Mouse (Mus musculus) megakaryocyte, adult 5-6 weeks (primary cell): ENCODE measurements around the gene B3gnt9. TPM values are rescaled to one million over a fixed set of nuclear protein-coding genes. Genes with fewer than 3 reads are reported as not detected.

Source experiments
- ATAC-seq: 2 replicates; pipeline ENCODE4 v1.8.0; 2016; ENCODE audit warnings: mild to moderate bottlenecking, inconsistent platforms; ENCODE audit not compliant: poor library complexity, severe bottlenecking
- total RNA-seq, 2 experiments: library from RNA; stranded (forward) in 1 of 2; stranded (reverse) in 1 of 2; fragments of 153-499, 151-499 nt in 1 of 2; fragments of 221-1000, 200-1000 nt in 1 of 2; gene quantifications; 2 replicates each; pipeline versions ENCODE4 v1.2.3 to v1.2.4; 2015 to 2017

Gene B3gnt9
- total RNA-seq, 2 experiments from 2014 or later: 0.15 to 0.31 TPM

DNA sequence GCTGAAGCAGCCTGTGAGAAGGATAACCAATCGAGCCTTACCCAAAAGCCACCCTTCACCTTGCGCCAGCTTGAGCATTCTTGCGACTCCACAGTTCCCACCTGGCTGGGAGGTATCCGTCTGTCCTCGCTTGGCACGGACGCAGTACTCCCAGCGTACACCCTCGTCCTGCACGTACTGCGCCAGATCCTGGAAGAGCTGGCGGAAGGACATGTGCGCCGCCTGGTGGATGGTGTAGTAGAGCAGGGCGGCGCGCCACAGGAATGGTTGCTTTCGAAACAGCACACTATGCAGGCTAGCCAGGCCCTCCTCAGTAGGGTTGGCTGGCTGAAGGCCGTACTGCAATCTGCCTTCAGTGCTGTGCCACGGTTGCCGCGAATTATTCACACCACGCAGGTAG lies 28.1 kb upstream of the B3gnt9 start:
- peak; percentile 74 for ATAC-seq

- ATAC-seq: no peak
Observed at GRCm38 (mm10) chr8:105282239-105282638, 27.3 kb upstream of the B3gnt9 start.

DNA sequence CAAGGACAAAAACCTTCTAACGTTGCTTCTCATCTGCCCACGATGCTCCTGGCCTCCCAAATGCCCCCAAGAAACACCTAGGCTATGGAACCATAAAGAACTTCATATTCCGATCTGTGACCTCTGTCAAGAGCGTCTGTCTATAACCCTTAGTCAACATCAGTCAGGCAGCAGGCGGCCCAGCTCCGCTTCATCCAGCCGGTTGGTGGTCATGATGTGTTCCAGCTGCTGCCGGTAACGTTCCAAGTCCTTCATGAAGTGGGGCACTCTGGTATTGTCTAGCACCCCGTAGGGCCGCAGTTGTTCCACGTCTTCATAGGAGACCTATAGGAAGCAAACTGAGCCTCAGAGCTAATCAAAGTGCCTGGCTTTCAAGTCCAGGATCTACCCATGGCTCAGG lies 26.9 kb upstream of the B3gnt9 start:
- ATAC-seq: no peak

GRCm38 (mm10) chr8:105280567-105280966 lies 25.6 kb upstream of the B3gnt9 start:
- ATAC-seq: no peak

DNA sequence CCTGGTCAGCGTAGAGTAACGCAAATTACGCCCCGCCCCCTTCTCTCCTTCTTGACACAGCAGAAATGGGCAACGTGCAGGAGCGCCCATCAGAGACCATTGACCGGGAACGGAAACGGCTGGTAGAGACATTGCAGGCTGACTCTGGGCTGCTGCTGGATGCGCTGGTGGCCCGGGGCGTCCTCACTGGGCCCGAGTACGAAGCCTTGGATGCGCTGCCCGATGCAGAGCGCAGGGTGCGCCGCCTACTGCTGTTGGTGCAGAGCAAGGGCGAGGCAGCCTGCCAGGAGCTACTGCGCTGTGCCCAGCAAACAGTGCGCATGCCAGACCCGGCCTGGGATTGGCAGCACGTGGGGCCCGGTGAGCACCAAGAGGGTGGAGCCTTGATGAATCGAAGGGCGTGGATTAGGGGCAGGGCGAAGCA lies 24.0 kb upstream of the B3gnt9 start:
- ATAC-seq: peak; percentile 66

DNA sequence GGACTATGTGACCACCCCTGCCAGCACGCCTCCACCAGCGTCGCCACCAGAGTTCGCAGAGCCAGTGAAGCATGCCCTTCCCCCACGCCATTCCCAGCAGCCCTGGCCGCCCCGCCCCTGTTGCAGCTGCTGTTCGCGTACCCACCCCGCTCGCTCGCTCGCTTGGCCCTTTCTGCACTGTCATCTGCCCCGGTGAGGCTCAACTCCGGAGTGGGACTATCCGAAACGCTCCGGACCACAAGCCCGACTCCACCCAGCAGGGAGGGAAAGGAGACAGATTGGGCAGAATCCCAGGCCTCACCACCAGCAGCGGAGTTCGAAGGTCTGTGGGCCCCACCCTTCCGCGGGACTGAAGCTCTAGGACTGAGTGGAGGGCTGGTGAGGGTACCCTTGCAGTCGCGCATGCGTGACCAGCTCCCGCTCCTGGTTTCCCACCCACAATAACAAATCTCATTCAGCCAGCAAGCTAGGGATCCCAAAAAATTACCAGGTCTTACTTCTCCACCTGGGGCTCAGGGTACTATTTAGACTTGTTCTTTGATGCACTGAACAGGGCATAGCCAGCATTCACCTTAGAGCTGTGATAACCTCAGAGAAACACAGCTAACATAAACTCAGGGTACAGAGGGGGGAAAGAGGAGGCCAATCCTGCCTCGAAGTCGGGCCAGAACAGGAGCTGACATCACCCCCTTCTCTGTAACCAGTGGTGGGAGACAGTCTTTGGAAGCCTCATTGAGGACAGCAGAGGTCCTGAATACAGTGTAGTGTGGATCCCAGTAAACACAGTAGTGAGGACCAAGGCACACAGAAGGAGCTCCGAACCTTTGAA lies 21.6 kb upstream of the B3gnt9 start:
- ATAC-seq: peak; percentile 61

DNA sequence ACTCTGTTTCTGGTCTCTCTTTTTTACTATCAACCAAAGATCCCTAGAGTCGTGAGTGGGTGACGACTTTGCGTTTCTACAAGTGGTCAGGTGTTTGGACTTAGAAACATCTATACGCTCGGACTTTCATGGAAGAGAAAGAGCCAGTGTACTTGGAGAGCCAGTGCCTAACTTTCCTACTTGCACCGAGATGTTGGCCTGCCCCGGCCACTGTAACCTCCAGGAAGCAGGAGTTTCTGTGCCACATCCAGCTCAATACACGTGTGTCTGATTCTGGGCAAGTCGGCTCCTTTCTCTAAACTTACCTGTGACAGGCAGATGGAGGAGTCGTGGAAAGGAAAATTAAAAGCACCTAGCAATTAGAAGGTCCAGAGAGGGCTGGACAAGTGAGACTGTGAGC lies 20.9 kb upstream of the B3gnt9 start, which contains the start of gene Nol3:
Gene Nol3, plus strand, starts transcription at position 301 of the 400 bp plus-strand sequence.
- ATAC-seq: no peak

DNA sequence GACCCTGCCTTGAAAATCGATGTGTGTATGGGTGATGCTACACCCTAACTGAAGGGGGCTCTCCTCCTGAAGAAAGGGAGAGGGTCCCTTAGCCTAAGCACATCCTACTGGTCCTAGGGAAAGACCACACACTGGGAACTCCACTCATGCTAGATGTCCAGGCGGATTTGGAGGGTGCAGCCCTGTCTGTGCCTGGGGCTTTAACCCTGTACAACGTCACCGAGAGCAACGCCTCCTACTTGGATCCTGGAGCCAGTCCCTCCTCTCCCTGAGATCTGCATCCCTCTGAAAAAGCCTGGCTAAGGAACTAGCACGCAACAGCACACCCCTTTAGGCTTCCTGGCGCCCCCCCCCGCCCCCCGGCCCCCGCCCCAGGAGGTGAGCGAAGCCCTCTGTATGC lies 20.4 kb upstream of the B3gnt9 start:
- no peak for ATAC-seq

- no peak for ATAC-seq
Observed at GRCm38 (mm10) chr8:105270916-105271186, 15.9 kb upstream of the B3gnt9 start.

GRCm38 (mm10) chr8:105270101-105270915 lies 15.4 kb upstream of the B3gnt9 start:
- no peak for ATAC-seq

DNA sequence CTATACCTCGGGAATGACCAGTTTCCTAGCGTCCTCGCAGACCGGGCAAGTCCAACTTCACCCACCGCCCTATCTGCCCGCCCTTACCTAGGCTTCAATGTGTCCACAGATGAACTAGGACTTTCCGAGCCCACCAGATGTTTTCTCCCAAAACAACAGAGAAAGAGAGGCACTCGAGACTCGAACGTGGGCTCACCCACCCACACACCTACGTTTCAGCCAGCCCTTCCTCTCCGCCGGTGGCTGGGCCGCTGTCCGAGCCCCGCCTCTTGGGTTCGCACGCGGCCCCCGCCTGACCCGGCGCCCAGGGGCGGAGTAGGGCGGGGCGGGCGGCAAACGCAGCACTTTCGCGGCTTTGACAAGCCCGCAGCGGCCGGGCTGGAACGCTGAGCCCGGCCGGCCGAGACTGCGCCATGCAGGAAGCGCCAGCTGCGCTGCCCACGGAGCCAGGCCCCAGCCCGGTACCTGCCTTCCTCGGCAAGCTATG lies 14.6 kb upstream of the B3gnt9 start, which contains the start of gene Hsf4:
Gene Hsf4, plus strand, starts transcription at position 341 of the 487 bp plus-strand sequence.
- peak; percentile 47 for ATAC-seq

DNA sequence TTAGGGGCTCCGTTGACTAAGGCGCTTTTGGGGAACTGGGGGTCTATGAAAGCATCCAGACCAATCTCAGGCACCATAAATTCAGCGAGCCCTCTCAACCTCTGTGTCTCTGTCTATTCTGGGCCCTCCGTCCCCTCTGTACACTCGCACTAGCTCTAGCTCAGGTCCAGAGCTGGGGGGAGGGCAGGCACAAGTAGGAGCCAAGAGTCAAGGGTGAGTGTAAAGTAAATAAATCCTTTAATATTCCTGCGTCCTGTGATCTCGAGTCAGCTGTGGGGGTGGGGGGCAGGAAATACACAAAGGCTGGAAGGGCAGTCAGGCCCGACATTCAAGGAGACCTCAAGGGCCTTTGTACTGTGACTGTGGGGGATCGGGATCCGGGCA lies 14.1 kb upstream of the B3gnt9 start:
- ATAC-seq: no peak

DNA sequence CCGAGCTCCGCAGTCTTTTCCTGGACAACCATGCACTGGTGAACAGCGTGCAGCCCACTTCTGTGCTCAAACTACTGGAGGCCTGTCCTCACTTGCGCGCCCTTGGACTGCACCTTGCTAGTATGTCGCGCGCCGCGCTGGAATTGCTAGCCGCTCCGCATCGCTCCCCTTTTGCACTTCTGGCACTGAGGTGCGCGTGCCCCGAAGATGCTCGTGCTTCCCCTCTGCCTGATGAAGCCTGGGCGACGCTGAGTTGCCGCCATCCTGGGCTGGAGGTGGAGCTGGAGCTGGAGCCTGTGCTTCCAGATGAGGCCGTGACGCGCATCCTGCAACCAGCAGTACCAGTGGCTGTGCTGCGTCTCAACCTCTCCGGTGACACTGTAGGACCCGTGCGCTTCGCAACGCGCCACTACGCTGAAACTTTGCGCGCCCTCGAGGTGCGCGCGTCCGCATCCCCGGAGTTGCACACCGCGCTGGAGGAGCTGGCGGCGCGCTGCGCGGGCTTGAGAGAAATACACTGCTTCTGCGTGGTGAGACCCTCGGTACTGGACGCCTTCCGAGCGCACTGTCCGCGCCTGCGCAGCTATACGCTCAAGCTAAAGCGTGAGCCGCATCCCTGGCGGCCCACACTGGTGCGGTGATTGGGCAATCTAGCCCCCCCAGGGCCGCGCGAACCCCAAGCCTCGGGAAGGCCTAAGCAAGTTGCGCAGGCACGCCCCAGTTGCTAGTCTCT lies 13.6 kb upstream of the B3gnt9 start:
- ATAC-seq: no peak

- ATAC-seq: no peak
Observed at GRCm38 (mm10) chr8:105266775-105267174, 11.8 kb upstream of the B3gnt9 start.

DNA sequence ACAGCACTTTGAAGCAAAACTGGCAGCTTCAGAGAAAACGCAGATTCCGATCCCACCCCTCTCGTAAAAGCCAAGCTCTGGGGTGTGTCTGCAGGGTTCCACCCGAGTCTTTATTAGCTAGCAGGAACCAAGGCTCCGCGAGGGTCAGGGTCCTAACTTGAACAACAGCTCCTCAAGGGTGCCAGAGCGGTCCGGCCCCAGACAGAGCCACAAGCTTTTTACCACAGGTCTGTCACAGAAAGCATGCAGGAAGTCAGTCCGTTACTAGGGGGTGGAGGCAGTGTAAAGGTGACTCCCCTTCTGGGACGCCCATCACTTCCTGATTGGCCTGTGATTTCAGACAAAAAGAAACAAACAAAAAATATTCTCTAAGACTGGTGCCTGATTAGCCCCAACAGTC lies 10.2 kb upstream of the B3gnt9 start:
- peak; percentile 68 for ATAC-seq

GRCm38 (mm10) chr8:105264024-105264982 lies 9.3 kb upstream of the B3gnt9 start, which contains the start of the genes Tradd and Fbxl8:
Tradd (minus strand) TSS chr8:105264609.
Fbxl8 (plus strand) TSS chr8:105264648.
- peak; percentile 78 for ATAC-seq

DNA sequence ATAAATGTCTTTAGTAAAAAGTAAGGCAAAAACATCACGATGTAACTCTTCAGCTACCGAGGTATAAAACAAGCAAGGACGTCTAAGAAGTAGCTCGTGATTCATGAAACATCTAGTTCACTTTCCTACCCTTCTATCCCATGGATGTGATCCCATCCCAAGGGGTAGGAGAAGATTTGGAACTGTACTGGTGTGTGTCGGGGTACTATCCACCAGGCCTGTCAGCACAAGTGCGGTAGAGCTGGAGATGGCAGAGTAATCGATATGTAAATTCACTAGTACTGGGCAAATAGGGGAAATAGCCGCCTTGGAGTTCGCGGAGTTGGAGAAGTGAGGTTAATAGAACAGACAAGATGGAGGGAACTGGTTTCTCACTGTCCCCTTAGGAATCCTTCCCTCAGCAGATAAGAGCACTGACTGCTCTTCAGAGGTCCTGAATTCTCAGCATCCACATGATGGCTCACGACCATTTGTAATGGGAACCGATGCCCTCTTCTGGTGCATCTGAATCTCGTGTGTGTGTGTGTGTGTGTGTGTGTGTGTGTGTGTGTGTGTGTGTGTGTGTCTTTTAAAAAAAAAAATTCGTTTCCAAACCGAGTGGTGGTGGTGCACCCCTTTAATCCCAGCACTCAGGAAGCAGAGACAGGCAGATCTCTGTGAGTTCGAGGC lies 8.4 kb upstream of the B3gnt9 start:
- no peak for ATAC-seq

DNA sequence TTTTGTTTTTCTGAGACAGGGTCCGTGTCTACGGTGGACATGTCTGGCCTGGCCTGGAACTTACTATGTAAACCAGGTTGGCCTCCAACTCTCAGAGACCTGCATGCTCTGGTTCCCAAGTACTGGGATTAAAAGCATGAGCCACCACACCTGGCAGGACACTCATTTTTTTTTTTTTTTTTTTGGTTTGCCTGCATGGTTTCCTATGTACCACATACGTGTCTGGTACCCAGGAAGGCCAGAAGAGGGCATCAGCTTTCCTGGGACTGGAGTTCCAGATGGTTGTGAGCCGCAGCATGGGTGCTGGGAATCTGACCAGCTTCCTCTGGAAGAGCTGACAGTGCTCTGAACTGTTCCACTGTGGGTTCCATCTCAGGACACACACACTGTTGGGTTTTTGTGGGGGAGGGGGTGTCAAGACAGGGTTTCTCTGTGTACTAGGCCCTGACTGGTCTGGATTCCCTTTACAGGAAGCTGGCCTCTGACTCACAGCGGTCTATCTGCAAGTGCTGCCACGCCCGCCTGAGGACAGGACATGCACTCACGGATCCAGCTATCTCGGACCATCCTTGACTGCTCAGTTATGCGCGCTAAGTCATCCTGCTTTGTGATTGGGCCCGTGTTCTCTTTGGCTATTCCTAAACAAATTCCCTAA lies 6.5 kb upstream of the B3gnt9 start:
- no peak for ATAC-seq
